Mouse (Mus musculus) limb, embryonic 11.5 days (tissue): ENCODE results near the gene Dnajc21. TPM values are rescaled to one million over a fixed set of nuclear protein-coding genes. Genes with fewer than 3 reads are reported as not detected.

Experiments used
- ATAC-seq: fragments of 200-750 bp; cut with Nextera tagmentation; 2 replicates; pipeline ENCODE4 v1.8.0; 2017; ENCODE audit warnings: low read depth; ENCODE audit not compliant: insufficient number of reproducible peaks, low FRiP score, low TSS enrichment
- DNase-seq: peaks from one replicate; pipeline ENCODE4 v3.0.0-alpha.2; 2015; ENCODE audit warnings: low spot score
- H3K27ac ChIP-seq: fragments of 300-500 bp; sonication (generic); replicated peaks from 2 replicates; pipeline ENCODE4 v1.5.1; 2014; ENCODE audit warnings: low read depth, mild to moderate bottlenecking, low read length
- H3K27me3 ChIP-seq: fragments of 300-500 bp; sonication (generic); 2 replicates; pipeline ENCODE4 v1.6.1; 2014; ENCODE audit warnings: mild to moderate bottlenecking, low read length, mixed read lengths; ENCODE audit not compliant: control insufficient read depth, insufficient read depth
- H3K36me3 ChIP-seq: fragments of 300-500 bp; sonication (generic); 2 replicates; pipeline ENCODE4 v1.6.1; 2014; ENCODE audit warnings: mild to moderate bottlenecking, low read length, moderate library complexity, mixed read lengths; ENCODE audit not compliant: control insufficient read depth, insufficient read depth
- H3K4me1 ChIP-seq: fragments of 300-500 bp; sonication (generic); 2 replicates; pipeline ENCODE4 v1.6.1; 2014; ENCODE audit warnings: low read length, mixed read lengths; ENCODE audit not compliant: control insufficient read depth, insufficient read depth
- H3K4me2 ChIP-seq: fragments of 300-500 bp; sonication (generic); 2 replicates; pipeline ENCODE4 v1.6.1; 2014; ENCODE audit warnings: low read depth, mild to moderate bottlenecking, moderate library complexity; ENCODE audit not compliant: severe bottlenecking
- H3K4me3 ChIP-seq: fragments of 300-500 bp; sonication (generic); 2 replicates; pipeline ENCODE4 v1.5.1; 2014; ENCODE audit warnings: low read depth, low read length
- H3K9ac ChIP-seq: fragments of 300-500 bp; sonication (generic); 2 replicates; pipeline ENCODE4 v1.6.1; 2014; ENCODE audit warnings: mild to moderate bottlenecking, low read length
- H3K9me3 ChIP-seq: fragments of 300-500 bp; sonication (generic); 2 replicates; pipeline ENCODE4 v1.6.1; 2016; ENCODE audit warnings: low read length; ENCODE audit not compliant: control insufficient read depth
- WGBS: fragments of 180-500 bp; shearing (Covaris S2); extraction: QIAGEN DNeasy Blood & Tissue Kit; methylation state at CpG from one replicate; pipeline ENCODE4 v1.1.7; 2014; 5-methylcytosine and 5-hydroxymethylcytosine counted together
- polyA plus RNA-seq: library from polyadenylated mRNA; unstranded; fragments of >200 nt; fragmentation: Nextera tagmentation; extraction: Ambion mirVana; gene quantifications from 2 replicates; pipeline ENCODE4 v1.2.1, GENCODE M21; 2014

The Dnajc21 gene
- polyA plus RNA-seq, 1 experiment from 2014 or later, result 18.3 TPM

- 76% methylated on average over 1 of the region's 1 CpGs for WGBS
- DNase-seq (no peak), ATAC-seq (no peak)
- H3K9ac ChIP-seq, result no peak overlapping the region
- H3K27me3 ChIP-seq, result no peaks in the 10 kb centered on the region
- no peak overlapping the region for H3K4me3 ChIP-seq
- no peaks in the 10 kb centered on the region for H3K36me3 ChIP-seq
- no peak overlapping the region for H3K27ac ChIP-seq
- H3K4me2 ChIP-seq, result no peak overlapping the region
- H3K4me1 ChIP-seq, result no peaks in the 10 kb centered on the region
- no peaks in the 10 kb centered on the region for H3K9me3 ChIP-seq
These were observed 48.6 kb downstream of the Dnajc21 start for GRCm38 (mm10) chr15:10421785-10422144.

DNA sequence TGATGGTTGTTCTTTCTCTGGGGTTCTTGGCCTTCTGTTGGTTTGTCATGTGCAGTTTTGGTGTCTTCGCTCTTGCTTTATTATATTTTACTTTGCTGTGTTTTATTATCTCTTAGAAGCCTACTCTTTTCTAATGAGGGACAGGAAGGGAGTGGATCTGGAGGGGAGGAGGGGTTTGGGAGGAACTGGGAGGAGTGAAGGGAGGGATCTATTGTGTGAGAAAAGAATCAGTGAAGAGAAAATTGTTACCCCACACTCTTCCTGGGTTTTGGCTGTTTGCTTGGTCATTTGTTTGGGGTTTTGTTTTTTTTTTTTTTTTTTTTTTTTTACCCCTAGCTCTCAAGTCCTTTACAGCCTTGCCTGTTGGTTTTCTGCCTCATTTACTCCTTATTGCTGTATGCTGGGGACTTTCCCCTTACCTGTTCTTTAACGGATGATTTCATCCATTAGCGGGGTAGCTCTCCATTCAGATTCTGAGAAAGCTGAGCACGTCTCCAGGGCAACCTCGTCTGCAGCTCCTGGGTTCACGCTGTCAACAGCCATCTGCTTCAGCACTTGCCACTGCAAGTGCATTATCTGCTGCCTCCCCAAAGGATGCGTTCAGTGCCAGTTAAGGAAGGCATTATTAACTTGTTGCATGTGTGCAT is 49.1 kb downstream of the Dnajc21 start:
- Histone ChIP-seq H3K4me3 (no peak overlapping the region), H3K9me3 (no peaks in the 10 kb centered on the region), H3K36me3 (no peaks in the 10 kb centered on the region), H3K27ac (no peak overlapping the region), H3K4me1 (no peaks in the 10 kb centered on the region), H3K27me3 (no peaks in the 10 kb centered on the region), H3K4me2 (no peak overlapping the region), H3K9ac (no peak overlapping the region)
- WGBS, result 34% methylated on average over 7 of the region's 7 CpGs
- no peak for ATAC-seq
- DNase-seq, result no peak

DNA sequence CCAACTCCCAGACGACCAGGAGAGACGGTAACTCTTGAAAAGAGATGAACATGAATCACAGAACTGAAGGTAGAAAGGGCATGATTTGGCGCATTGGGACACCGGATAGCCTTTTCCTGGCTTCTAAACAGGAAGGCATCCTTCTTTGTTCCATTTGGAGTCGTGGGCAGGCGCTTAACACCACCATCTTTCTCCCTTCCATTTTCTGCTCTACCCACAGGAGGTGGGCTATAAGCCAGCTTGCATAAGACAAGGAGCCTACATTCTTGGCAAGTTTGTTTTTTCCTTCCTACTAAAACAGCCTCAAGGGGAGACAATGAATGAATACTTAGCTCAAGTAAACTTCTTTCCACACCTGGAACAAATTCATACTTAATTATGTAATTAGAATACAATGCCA is 56.7 kb downstream of the Dnajc21 start:
- ATAC-seq, result no peak
- no peak overlapping the region for H3K4me2 ChIP-seq
- no peak overlapping the region for H3K9ac ChIP-seq
- H3K4me1 ChIP-seq, result no peaks in the 10 kb centered on the region
- 94% methylated on average over 6 of the region's 6 CpGs for whole genome bisulfite sequencing
- no peak overlapping the region for H3K27ac ChIP-seq
- DNase-seq, result no peak
- no peak overlapping the region for H3K4me3 ChIP-seq
- H3K36me3 ChIP-seq, result no peaks in the 10 kb centered on the region
- no peaks in the 10 kb centered on the region for H3K9me3 ChIP-seq
- H3K27me3 ChIP-seq, result no peaks in the 10 kb centered on the region

- Histone ChIP-seq H3K27me3 (no peaks in the 10 kb centered on the region), H3K9me3 (no peaks in the 10 kb centered on the region), H3K9ac (no peak overlapping the region), H3K27ac (no peak overlapping the region), H3K4me2 (no peak overlapping the region), H3K4me3 (no peak overlapping the region), H3K4me1 (no peaks in the 10 kb centered on the region), H3K36me3 (no peaks in the 10 kb centered on the region)
- WGBS, result 91% methylated on average over 2 of the region's 2 CpGs
- DNase-seq, result no peak
- ATAC-seq, result no peak
These were observed 59.4 kb downstream of the Dnajc21 start for GRCm38 (mm10) chr15:10410881-10411280.

DNA sequence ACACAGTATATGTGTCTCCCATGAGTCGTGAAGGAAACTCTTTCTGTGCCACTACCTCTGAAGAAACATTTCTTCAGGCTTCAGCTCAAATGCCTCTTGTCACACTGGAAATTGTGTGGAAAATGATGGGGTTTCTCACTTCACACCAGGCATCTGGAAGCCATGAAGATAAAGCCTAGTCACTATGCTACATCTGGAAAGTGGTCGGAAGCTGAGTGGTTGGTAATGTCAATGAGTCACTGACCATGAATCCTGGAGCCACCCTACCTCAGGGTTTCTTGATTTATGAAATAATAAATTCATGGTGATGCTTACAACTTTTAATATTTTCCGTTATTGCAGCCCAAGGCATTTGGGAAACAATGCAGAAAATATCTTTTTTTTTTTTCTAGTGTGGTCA is 60.5 kb downstream of the Dnajc21 start:
- Histone ChIP-seq H3K9ac (no peak overlapping the region), H3K9me3 (no peaks in the 10 kb centered on the region), H3K4me2 (no peak overlapping the region), H3K27ac (no peak overlapping the region), H3K36me3 (no peaks in the 10 kb centered on the region), H3K27me3 (no peaks in the 10 kb centered on the region), H3K4me3 (no peak overlapping the region), H3K4me1 (no peaks in the 10 kb centered on the region)
- 84% methylated on average over 3 of the region's 3 CpGs for WGBS
- DNase-seq (no peak), ATAC-seq (no peak)

- WGBS, result 74% methylated on average over 3 of the region's 3 CpGs
- H3K4me2 ChIP-seq, result no peak overlapping the region
- H3K9ac ChIP-seq, result no peak overlapping the region
- H3K36me3 ChIP-seq, result no peaks in the 10 kb centered on the region
- no peak overlapping the region for H3K27ac ChIP-seq
- no peak overlapping the region for H3K4me3 ChIP-seq
- DNase-seq (no peak), ATAC-seq (no peak)
- H3K9me3 ChIP-seq, result no peaks in the 10 kb centered on the region
- no peaks in the 10 kb centered on the region for H3K27me3 ChIP-seq
- no peaks in the 10 kb centered on the region for H3K4me1 ChIP-seq
These were observed 69.9 kb downstream of the Dnajc21 start for GRCm38 (mm10) chr15:10400415-10400814.

GRCm38 (mm10) chr15:10399795-10400194 is 70.5 kb downstream of the Dnajc21 start:
- WGBS, result 85% methylated on average over 2 of the region's 2 CpGs
- no peak overlapping the region for H3K9ac ChIP-seq
- H3K4me2 ChIP-seq, result no peak overlapping the region
- no peak for DNase-seq
- no peak for ATAC-seq
- H3K36me3 ChIP-seq, result no peaks in the 10 kb centered on the region
- H3K9me3 ChIP-seq, result no peaks in the 10 kb centered on the region
- no peak overlapping the region for H3K27ac ChIP-seq
- no peaks in the 10 kb centered on the region for H3K27me3 ChIP-seq
- H3K4me1 ChIP-seq, result no peaks in the 10 kb centered on the region
- H3K4me3 ChIP-seq, result no peak overlapping the region

Other genes with a start within 250 kb of the Dnajc21 start
- not detected in 2 replicates for gene Gm21973, start 145.1 kb downstream of the Dnajc21 start, polyA plus RNA-seq
- gene Agxt2, start 112.0 kb downstream of the Dnajc21 start, polyA plus RNA-seq, result not detected in 2 replicates
- gene Brix1, start 15.4 kb upstream of the Dnajc21 start, polyA plus RNA-seq, result 146 and 162 TPM in 2 replicates
- gene Rad1, start 15.5 kb upstream of the Dnajc21 start, polyA plus RNA-seq, result 33.6 and 39.1 TPM in 2 replicates
- not detected in 2 replicates for gene Ttc23l, start 88.2 kb upstream of the Dnajc21 start, polyA plus RNA-seq
- 70.8 and 71.9 TPM in 2 replicates for gene Rai14, start 244.1 kb upstream of the Dnajc21 start, polyA plus RNA-seq